Mouse (Mus musculus) midbrain, embryonic 14.5 days (tissue): ENCODE results near the gene Gmeb1. TPM values are rescaled to one million over a fixed set of nuclear protein-coding genes. Genes with fewer than 3 reads are reported as not detected.
A peak's percentile ranks its signal among the peaks of the same experiment; 100 is the strongest.
"Not testable (repeated sequence)": the region's sequence is repeated elsewhere in the genome, so short reads cannot be mapped to it uniquely, and the experiment has no call there.

Source experiments
- ATAC-seq: fragments of 200-750 bp; cut with Nextera tagmentation; 2 replicates; pipeline ENCODE4 v1.8.0; 2017; ENCODE audit warnings: moderate number of reproducible peaks, moderate library complexity; ENCODE audit not compliant: low FRiP score, low TSS enrichment
- DNase-seq: peaks from one replicate; pipeline ENCODE4 v3.0.0-alpha.2; 2015
- H3K27ac ChIP-seq: fragments of 300-500 bp; sonication (generic); replicated peaks from 2 replicates; pipeline ENCODE4 v1.5.1; 2014; ENCODE audit warnings: mild to moderate bottlenecking, low read depth, low read length, moderate library complexity
- H3K27me3 ChIP-seq: fragments of 300-500 bp; sonication (generic); 2 replicates; pipeline ENCODE4 v1.6.1; 2014; ENCODE audit warnings: low read length, control low read depth, mixed read lengths; ENCODE audit not compliant: control insufficient read depth, insufficient read depth
- H3K36me3 ChIP-seq: fragments of 300-500 bp; sonication (generic); 2 replicates; pipeline ENCODE4 v1.6.1; 2014; ENCODE audit warnings: low read length, control low read depth; ENCODE audit not compliant: control insufficient read depth, insufficient read depth
- H3K4me1 ChIP-seq: fragments of 300-500 bp; sonication (generic); 2 replicates; pipeline ENCODE4 v1.6.1; 2014; ENCODE audit warnings: mild to moderate bottlenecking, antibody characterized with exemption, low read length, control low read depth; ENCODE audit not compliant: control insufficient read depth, insufficient read depth
- H3K4me2 ChIP-seq: fragments of 300-500 bp; sonication (generic); 2 replicates; pipeline ENCODE4 v1.6.1; 2014; ENCODE audit warnings: mild to moderate bottlenecking, low read length, moderate library complexity
- H3K4me3 ChIP-seq: fragments of 300-500 bp; sonication (generic); replicated peaks from 2 replicates; pipeline ENCODE4 v1.5.1; 2014; ENCODE audit warnings: low read depth, low read length
- H3K9ac ChIP-seq: fragments of 300-500 bp; sonication (generic); replicated peaks from 2 replicates; pipeline ENCODE4 v1.6.1; 2014; ENCODE audit warnings: mild to moderate bottlenecking, low read length, moderate library complexity
- H3K9me3 ChIP-seq: fragments of 300-500 bp; sonication (generic); 2 replicates; pipeline ENCODE4 v1.6.1; 2016; ENCODE audit warnings: low read length, control low read depth, mixed read lengths; ENCODE audit not compliant: control insufficient read depth
- WGBS: fragments of 180-500 bp; shearing (Covaris S2); extraction: QIAGEN DNeasy Blood & Tissue Kit; methylation state at CpG from one replicate; pipeline ENCODE4 v1.1.7; 2014; 5-methylcytosine and 5-hydroxymethylcytosine counted together
- polyA plus RNA-seq: library from polyadenylated mRNA; unstranded; fragments of >200 nt; fragmentation: Nextera tagmentation; extraction: Ambion mirVana; gene quantifications from 2 replicates; pipeline ENCODE4 v1.2.1, GENCODE M21; 2014

Gene Gmeb1
- polyA plus RNA-seq, 1 experiment from 2014 or later = 46.5 TPM

- H3K4me1 ChIP-seq, H3K9ac ChIP-seq, H3K9me3 ChIP-seq, H3K4me3 ChIP-seq, H3K27me3 ChIP-seq, H3K4me2 ChIP-seq, H3K27ac ChIP-seq, ATAC-seq, DNase-seq: not testable (repeated sequence)
- peaks cover 63% of the 10 kb centered on the region for H3K36me3 ChIP-seq
- 87% methylated on average over 3 of the region's 5 CpGs for WGBS
Observed at GRCm38 (mm10) chr4:132288840-132289239, 27.4 kb upstream of the Gmeb1 start.

GRCm38 (mm10) chr4:132275949-132276348 is 14.5 kb upstream of the Gmeb1 start:
- H3K9me3 ChIP-seq = no peaks in the 10 kb centered on the region
- no peaks in the 10 kb centered on the region for H3K36me3 ChIP-seq
- H3K4me2 ChIP-seq = 0 out of 2 replicates have a peak overlapping the region, but pooled peaks have one; percentile 6
- no peak overlapping the region for H3K27ac ChIP-seq
- H3K4me3 ChIP-seq = no peak overlapping the region
- DNase-seq (no peak), ATAC-seq (no peak)
- H3K9ac ChIP-seq = no peak overlapping the region
- WGBS = 96% methylated on average over 3 of the region's 3 CpGs
- H3K27me3 ChIP-seq = no peaks in the 10 kb centered on the region
- peaks cover 11% of the 10 kb centered on the region; the same call in 1 of the 2 replicates for H3K4me1 ChIP-seq

GRCm38 (mm10) chr4:132274156-132274862 is 12.9 kb upstream of the Gmeb1 start, which contains the start of gene Taf12:
Gene Taf12 (plus strand): TSS chr4:132274375.
- Histone ChIP-seq H3K27ac (peak within 1 kb of the TSS; percentile 88), H3K4me2 (peak within 1 kb of the TSS; percentile 93), H3K9ac (peak within 1 kb of the TSS; percentile 69), H3K27me3 (no peaks in the 10 kb centered on the region), H3K36me3 (no peaks in the 10 kb centered on the region), H3K9me3 (no peaks in the 10 kb centered on the region), H3K4me3 (peak within 1 kb of the TSS; percentile 58), H3K4me1 (peaks cover 14% of the 10 kb centered on the region)
- WGBS = under 1% methylated on average over 48 of the region's 48 CpGs
- ATAC-seq (peak; percentile 95), DNase-seq (peak; percentile 97)

GRCm38 (mm10) chr4:132273166-132273565 is 11.8 kb upstream of the Gmeb1 start:
- Histone ChIP-seq H3K27ac (no peak overlapping the region), H3K36me3 (no peaks in the 10 kb centered on the region), H3K4me2 (peak overlapping the region; percentile 93), H3K4me3 (peak overlapping the region; percentile 58; the same call in 1 of the 2 replicates), H3K9me3 (no peaks in the 10 kb centered on the region), H3K27me3 (no peaks in the 10 kb centered on the region), H3K4me1 (peaks cover 14% of the 10 kb centered on the region), H3K9ac (0 out of 2 replicates have a peak overlapping the region, but pooled peaks have one; percentile 21)
- no peak for DNase-seq
- 64% methylated on average over 2 of the region's 2 CpGs for WGBS
- no peak for ATAC-seq

DNA sequence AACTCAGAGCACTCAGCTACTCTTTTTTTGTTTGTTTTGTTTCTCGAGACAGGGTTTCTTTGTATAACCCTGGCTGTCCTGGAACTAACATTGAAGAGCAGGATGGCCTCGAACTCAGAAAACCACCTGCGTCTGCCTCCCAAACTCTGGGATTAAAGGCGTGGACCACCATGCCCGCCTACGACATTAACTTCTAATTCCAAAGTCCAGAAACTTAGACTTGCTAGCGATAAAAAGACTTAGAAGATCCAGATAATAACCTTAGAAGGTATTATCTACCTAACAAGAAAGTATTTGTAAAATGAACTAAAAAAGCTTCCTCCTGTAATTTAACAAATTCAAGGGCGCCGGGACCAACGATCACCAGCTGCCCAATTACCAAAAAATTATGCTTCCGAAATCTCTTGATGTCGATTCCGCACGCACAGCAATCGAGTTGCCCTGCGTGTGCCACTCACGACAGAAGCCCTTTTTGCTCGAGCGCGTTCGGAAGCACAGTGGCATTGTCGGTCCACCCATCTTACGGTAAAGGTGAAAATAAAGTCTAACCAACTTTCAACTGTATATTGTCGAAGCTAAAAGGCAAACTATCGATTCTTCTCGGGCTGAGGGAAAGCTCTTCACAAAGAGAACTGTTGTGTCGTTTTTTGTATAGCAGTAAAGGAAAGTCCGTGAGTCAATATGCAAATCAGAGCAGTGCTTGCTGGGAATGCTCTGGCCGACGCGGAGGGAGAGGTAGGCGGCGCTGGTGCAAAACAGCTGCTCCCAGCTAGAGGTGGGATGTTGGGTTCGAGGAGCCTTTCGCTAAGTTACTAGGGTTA is 8.5 kb upstream of the Gmeb1 start:
- DNase-seq (peak; percentile 93), ATAC-seq (peak; percentile 73)
- under 1% methylated on average over 35 of the region's 35 CpGs for WGBS
- H3K9me3 ChIP-seq = no peaks in the 10 kb centered on the region
- H3K4me3 ChIP-seq = peak overlapping the region; percentile 30
- H3K4me1 ChIP-seq = peaks cover 10% of the 10 kb centered on the region
- no peaks in the 10 kb centered on the region for H3K27me3 ChIP-seq
- peak overlapping the region; percentile 66 for H3K9ac ChIP-seq
- H3K36me3 ChIP-seq = no peaks in the 10 kb centered on the region
- peak overlapping the region; percentile 53 for H3K4me2 ChIP-seq
- H3K27ac ChIP-seq = peak overlapping the region; percentile 94

GRCm38 (mm10) chr4:132268871-132269739 is 7.7 kb upstream of the Gmeb1 start:
- Histone ChIP-seq H3K27ac (0 out of 2 replicates have a peak overlapping the region, but pooled peaks have one; percentile 94), H3K4me1 (peaks cover 9% of the 10 kb centered on the region; the same call in 1 of the 2 replicates), H3K27me3 (no peaks in the 10 kb centered on the region), H3K9me3 (no peaks in the 10 kb centered on the region), H3K9ac (no peak overlapping the region), H3K36me3 (no peaks in the 10 kb centered on the region), H3K4me2 (peak overlapping the region; percentile 53; the same call in 1 of the 2 replicates), H3K4me3 (no peak overlapping the region)
- ATAC-seq (no peak), DNase-seq (peak; percentile 40)
- WGBS = 16% methylated on average over 6 of the region's 6 CpGs

GRCm38 (mm10) chr4:132266835-132267349 is 5.5 kb upstream of the Gmeb1 start:
- Histone ChIP-seq H3K4me2 (no peak overlapping the region), H3K27ac (no peak overlapping the region), H3K9ac (no peak overlapping the region), H3K9me3 (no peaks in the 10 kb centered on the region), H3K4me1 (peaks cover 8% of the 10 kb centered on the region; the same call in 1 of the 2 replicates), H3K4me3 (no peak overlapping the region), H3K36me3 (no peaks in the 10 kb centered on the region), H3K27me3 (no peaks in the 10 kb centered on the region)
- ATAC-seq (no peak), DNase-seq (no peak)
- 81% methylated on average over 3 of the region's 3 CpGs for WGBS

DNA sequence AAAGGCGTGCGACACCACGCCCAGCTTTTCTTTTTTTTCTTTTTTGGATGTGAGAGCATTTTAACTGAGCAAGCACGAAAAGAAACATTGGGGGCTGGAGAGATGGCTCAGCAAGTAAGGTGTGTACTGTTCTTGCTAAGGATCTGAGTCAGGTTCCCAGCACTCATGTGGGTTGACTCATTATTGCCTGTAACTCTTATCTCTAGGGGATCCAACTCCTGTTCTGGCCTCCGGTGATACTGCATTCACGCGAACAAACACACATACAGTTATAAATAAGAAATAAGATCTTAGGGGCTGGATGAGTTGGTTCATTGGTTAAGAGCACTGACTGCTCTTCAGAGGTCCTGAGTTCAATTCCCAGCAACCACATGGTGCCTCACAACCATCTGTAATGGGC is 1.9 kb upstream of the Gmeb1 start:
- Histone ChIP-seq H3K4me1 (peaks cover 20% of the 10 kb centered on the region), H3K9ac (no peak overlapping the region), H3K27ac (no peak overlapping the region), H3K4me3 (no peak overlapping the region), H3K36me3 (no peaks in the 10 kb centered on the region), H3K9me3 (no peaks in the 10 kb centered on the region), H3K27me3 (no peaks in the 10 kb centered on the region), H3K4me2 (no peak overlapping the region)
- no peak for DNase-seq
- ATAC-seq = no peak
- 96% methylated on average over 7 of the region's 7 CpGs for WGBS
